ENCODE assay signal across 14 mouse cellular contexts in genomic region chr6:116154854-116155624, GRCm38 (mm10). TPM values are rescaled to one million over a fixed set of nuclear protein-coding genes. Genes with fewer than 3 reads are reported as not detected.
DNase-seq lines count a peak whose midpoint lies in the region; ATAC-seq and TF ChIP-seq lines count a peak whose summit lies in the region.
"Had no signal": no experiment of that assay in that cellular context is flagged by ENCODE, and none has a peak within 500 bp of the region (broad histone marks: within the 10 kb centered on the region; RNA-seq: fewer than 3 reads in every experiment).

No protein-coding gene starts in this region.

- intact Hi-C loops in heart, postnatal 25 days (cut with DNase I), result no loop called here

- H3K9me3 ChIP-seq in heart, embryonic 15.5 days (replicated peaks), result no peaks in the 10 kb centered on the region
- no peaks in the 10 kb centered on the region for H3K9me3 ChIP-seq in hindbrain, embryonic 15.5 days
- H3K9me3 ChIP-seq: embryonic facial prominence, embryonic 13.5 days; kidney, embryonic 15.5 days; limb, embryonic 13.5 days had no signal

- TF ChIP-seq POLR2A in brain, embryonic 14.5 days (IDR thresholded peaks at IDR 0.05; ENCODE audit: borderline replicate concordance, extremely low read depth, insufficient read depth, insufficient read length, poor library complexity, severe bottlenecking), result no peak

- H3K36me3 ChIP-seq in heart, embryonic 15.5 days, result no peaks in the 10 kb centered on the region; the same call in 1 of the 2 replicates
- no peaks in the 10 kb centered on the region for H3K36me3 ChIP-seq in hindbrain, embryonic 15.5 days

- H3K4me3 ChIP-seq in heart, embryonic 15.5 days, result no peak overlapping the region
- H3K4me3 ChIP-seq in hindbrain, embryonic 15.5 days, result no peak overlapping the region
- H3K4me3 ChIP-seq: embryonic facial prominence, embryonic 13.5 days; kidney, embryonic 15.5 days; limb, embryonic 13.5 days had no signal

- 24% methylated on average over 3 of the region's 3 CpGs for WGBS in heart, embryonic 15.5 days
- WGBS in hindbrain, embryonic 15.5 days, result 39% methylated on average over 3 of the region's 3 CpGs

- peaks cover 10% of the 10 kb centered on the region for H3K4me1 ChIP-seq in heart, embryonic 15.5 days (replicated peaks)
- H3K4me1 ChIP-seq in hindbrain, embryonic 15.5 days (replicated peaks), result peaks cover 3% of the 10 kb centered on the region; the same call in 1 of the 2 replicates
- H3K4me1 ChIP-seq: kidney, embryonic 15.5 days had no signal

- no peak overlapping the region for H3K4me2 ChIP-seq in heart, embryonic 15.5 days
- H3K4me2 ChIP-seq in hindbrain, embryonic 15.5 days, result no peak overlapping the region
- H3K4me2 ChIP-seq: embryonic facial prominence, embryonic 13.5 days; kidney, embryonic 15.5 days; limb, embryonic 13.5 days had no signal

- H3K27me3 ChIP-seq in heart, embryonic 15.5 days, result no peaks in the 10 kb centered on the region
- no peaks in the 10 kb centered on the region for H3K27me3 ChIP-seq in hindbrain, embryonic 15.5 days
- H3K27me3 ChIP-seq: embryonic facial prominence, embryonic 13.5 days; kidney, embryonic 15.5 days; limb, embryonic 13.5 days had no signal

- peak overlapping the region; percentile 57 for H3K27ac ChIP-seq in heart, embryonic 15.5 days
- H3K27ac ChIP-seq in hindbrain, embryonic 15.5 days (replicated peaks), result 0 out of 2 replicates have a peak overlapping the region, but pooled peaks have one; percentile 22
- H3K27ac ChIP-seq: embryonic facial prominence, embryonic 13.5 days; kidney, embryonic 15.5 days; limb, embryonic 13.5 days had no signal

- no peak overlapping the region for H3K9ac ChIP-seq in heart, embryonic 15.5 days
- no peak overlapping the region for H3K9ac ChIP-seq in hindbrain, embryonic 15.5 days
- H3K9ac ChIP-seq: embryonic facial prominence, embryonic 13.5 days; kidney, embryonic 15.5 days; limb, embryonic 13.5 days had no signal

- no peak for DNase-seq in heart, postnatal 25 days (ENCODE audit: low spot score)
- peak; percentile 38 for DNase-seq in 416B (ENCODE audit: low read depth)
- peak; percentile 51 for DNase-seq in brain, embryonic 14.5 days (ENCODE audit: low read depth)
- no peak for DNase-seq in right cerebral cortex, adult 18-20 months
- no peak for DNase-seq in adrenal gland, adult 2 months
- DNase-seq: adrenal gland, postnatal 25 days; cerebellum, adult 11 months; layer of hippocampus, adult 9-11 months; lung, adult 18-20 months had no signal

- TF ChIP-seq CTCF in brain, embryonic 14.5 days (IDR thresholded peaks at IDR 0.05; ENCODE audit: borderline replicate concordance, extremely low read depth, insufficient read depth, insufficient read length), result no peak

- ATAC-seq in heart, embryonic 15.5 days (replicated peaks; ENCODE audit: insufficient number of reproducible peaks, insufficient read depth, low FRiP score, low read depth), result no peak
- ATAC-seq in hindbrain, embryonic 15.5 days (ENCODE audit: low FRiP score, low read depth), result no peak

RNA-seq across cellular contexts. Expression of gene Tmcc1, which starts 38.2 kb away (rescaled TPM):
- polyA plus RNA-seq in heart, embryonic 15.5 days (2015; fragmentation: Nextera tagmentation; extraction: Ambion mirVana), result 10.4 and 10.7 TPM in 2 replicates
- 10 to 100 TPM; 26.2 to 33.0 TPM for total RNA-seq in heart, postnatal 25 days (2021)
- 50.5 and 56.1 TPM in 2 replicates for polyA plus RNA-seq in brain, embryonic 14.5 days (2012; rRNA removed)
- polyA plus RNA-seq in hindbrain, embryonic 15.5 days (2015; fragmentation: Nextera tagmentation; extraction: Ambion mirVana), result 25.7 and 28.3 TPM in 2 replicates
- 10 to 100 TPM; 20.7 to 24.1 TPM for total RNA-seq in adrenal gland, adult 2 months (2021)
- 4.0 and 4.3 TPM in 2 replicates for polyA plus RNA-seq in adrenal gland, adult 2 months (2012; rRNA removed)

RNA-seq across cellular contexts. Expression of gene Washc2, which starts 52.8 kb away (rescaled TPM):
- 30.1 and 34.2 TPM in 2 replicates for polyA plus RNA-seq in heart, embryonic 15.5 days (2015; fragmentation: Nextera tagmentation; extraction: Ambion mirVana)
- 10 to 100 TPM; 21.7 to 23.0 TPM for total RNA-seq in heart, postnatal 25 days (2021)
- polyA plus RNA-seq in brain, embryonic 14.5 days (2012; rRNA removed), result 103 and 105 TPM in 2 replicates
- polyA plus RNA-seq in hindbrain, embryonic 15.5 days (2015; fragmentation: Nextera tagmentation; extraction: Ambion mirVana), result 64.8 and 65.7 TPM in 2 replicates
- 10 to 100 TPM; 44.2 to 45.8 TPM for total RNA-seq in adrenal gland, adult 2 months (2021)
- polyA plus RNA-seq in adrenal gland, adult 2 months (2012; rRNA removed), result 44.6 and 51.4 TPM in 2 replicates

Comparison
In these comparisons a context has a peak if more than half of its experiments do, and no peak if none do; other contexts are left out.
1. DNase-seq: peak in 416B (single experiment) and brain, embryonic 14.5 days (single experiment); none in heart, postnatal 25 days (single experiment), right cerebral cortex, adult 18-20 months (single experiment) and adrenal gland, adult 2 months (single experiment).